Mouse (Mus musculus): ENCODE results near the gene Rftn2. TPM values are rescaled to one million over a fixed set of nuclear protein-coding genes. Genes with fewer than 3 reads are reported as not detected.
"Not testable (repeated sequence)": the region's sequence is repeated elsewhere in the genome, so short reads cannot be mapped to it uniquely, and the experiment has no call there.

The Rftn2 gene
- polyA plus RNA-seq, 1 experiment from 2014 or later = 9.2 TPM

DNA sequence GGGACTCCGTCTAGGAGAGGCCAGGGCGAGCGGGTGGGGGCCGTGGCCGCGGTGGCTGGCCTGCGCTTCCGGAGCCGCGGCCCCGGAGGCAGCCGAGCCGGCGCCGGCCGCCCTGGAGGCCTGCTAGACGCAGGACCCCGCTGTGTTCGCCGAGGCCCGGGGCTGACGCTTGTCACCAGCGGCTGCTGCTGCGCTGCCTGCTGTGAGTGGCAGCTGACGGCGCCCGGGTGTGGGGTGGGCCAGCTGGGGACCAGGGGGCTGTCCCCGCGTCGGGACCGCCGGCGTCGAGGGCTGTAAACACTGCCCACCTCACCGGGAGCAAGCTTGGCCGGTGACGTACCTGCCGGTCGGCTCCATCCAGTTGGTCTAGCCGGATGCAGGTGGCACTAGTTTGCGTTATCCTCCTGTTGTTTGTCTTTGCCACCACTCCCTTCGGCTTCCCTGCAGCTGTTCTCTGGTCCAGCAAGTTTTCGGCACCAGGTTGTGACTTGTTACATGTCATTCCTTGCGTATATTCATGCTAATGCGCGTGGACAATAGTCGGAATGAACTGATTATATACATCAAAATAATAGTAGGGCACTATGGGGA lies 95.1 kb downstream of the Rftn2 start:
- 0 out of 2 replicates have a peak, but pooled peaks cover 3% of the 10 kb centered on the region for H3K36me3 ChIP-seq (ENCODE audit: control insufficient read depth, insufficient read depth, low read length)
- peak; percentile 76 for ATAC-seq (ENCODE audit: insufficient number of reproducible peaks, insufficient read depth, low FRiP score, low read depth)
- under 1% methylated on average over 47 of the region's 47 CpGs for WGBS
- H3K9me3 ChIP-seq (ENCODE audit: control insufficient read depth, low read length) = no peaks in the 10 kb centered on the region
- H3K27me3 ChIP-seq (ENCODE audit: control insufficient read depth, insufficient read depth, low read length) = no peaks in the 10 kb centered on the region
- H3K4me1 ChIP-seq (ENCODE audit: control insufficient read depth in 2 of 2, insufficient read depth in 2 of 2, low read length in 2 of 2) = peaks cover 0 to 15% of the 10 kb centered on the region in 2 experiments; a peak in 2 of 4 replicates
- peak overlapping the region; percentile 94 to 98 for H3K27ac ChIP-seq (replicated peaks in 1 of 2; ENCODE audit: control insufficient read depth in 1 of 2, insufficient read depth in 1 of 2, low read depth in 2 of 2, low read length in 2 of 2)
- H3K4me3 ChIP-seq (ENCODE audit: control insufficient read depth in 1 of 2, insufficient read depth in 1 of 2, low read depth in 1 of 2, low read length in 2 of 2) = peak overlapping the region; percentile 87 to 96
- peak overlapping the region; percentile 78 for H3K4me2 ChIP-seq (ENCODE audit: low read length)
- H3K9ac ChIP-seq (ENCODE audit: low read length) = peak overlapping the region; percentile 99

- peak within 1 kb of the TSS; percentile 94 to 98 for H3K27ac ChIP-seq (replicated peaks in 1 of 2; ENCODE audit: control insufficient read depth in 1 of 2, insufficient read depth in 1 of 2, low read depth in 2 of 2, low read length in 2 of 2)
- peak within 1 kb of the TSS; percentile 78 for H3K4me2 ChIP-seq (ENCODE audit: low read length)
- H3K36me3 ChIP-seq (ENCODE audit: control insufficient read depth, insufficient read depth, low read length) = 0 out of 2 replicates have a peak, but pooled peaks cover 3% of the 10 kb centered on the region
- no peaks in the 10 kb centered on the region for H3K27me3 ChIP-seq (ENCODE audit: control insufficient read depth, insufficient read depth, low read length)
- peak within 1 kb of the TSS; percentile 87 to 96 for H3K4me3 ChIP-seq (ENCODE audit: control insufficient read depth in 1 of 2, insufficient read depth in 1 of 2, low read depth in 1 of 2, low read length in 2 of 2)
- under 1% methylated on average over 42 of the region's 42 CpGs for WGBS
- ATAC-seq (ENCODE audit: insufficient number of reproducible peaks, insufficient read depth, low FRiP score, low read depth) = peak; percentile 94
- peak within 1 kb of the TSS; percentile 99 for H3K9ac ChIP-seq (ENCODE audit: low read length)
- no peaks in the 10 kb centered on the region for H3K9me3 ChIP-seq (ENCODE audit: control insufficient read depth, low read length)
- peaks cover 0 to 15% of the 10 kb centered on the region in 2 experiments; a peak in 2 of 4 replicates for H3K4me1 ChIP-seq (ENCODE audit: control insufficient read depth in 2 of 2, insufficient read depth in 2 of 2, low read length in 2 of 2)
Observed at GRCm38 (mm10) chr1:55130943-55131401, 95.6 kb downstream of the Rftn2 start, which contains the start of gene Mob4. Mob4 (plus strand) TSS chr1:55131231.

GRCm38 (mm10) chr1:55130190-55130916 lies 96.2 kb downstream of the Rftn2 start:
- ATAC-seq (ENCODE audit: insufficient number of reproducible peaks, insufficient read depth, low FRiP score, low read depth) = no peak
- H3K27ac ChIP-seq (replicated peaks in 1 of 2; ENCODE audit: control insufficient read depth in 1 of 2, insufficient read depth in 1 of 2, low read depth in 2 of 2, low read length in 2 of 2) = peak overlapping the region; percentile 68 to 98
- no peaks in the 10 kb centered on the region for H3K9me3 ChIP-seq (ENCODE audit: control insufficient read depth, low read length)
- no peaks in the 10 kb centered on the region for H3K27me3 ChIP-seq (ENCODE audit: control insufficient read depth, insufficient read depth, low read length)
- H3K4me1 ChIP-seq (ENCODE audit: control insufficient read depth in 2 of 2, insufficient read depth in 2 of 2, low read length in 2 of 2) = peaks cover 0 to 15% of the 10 kb centered on the region in 2 experiments; a peak in 2 of 4 replicates
- 68% methylated on average over 10 of the region's 10 CpGs for WGBS
- H3K36me3 ChIP-seq (ENCODE audit: control insufficient read depth, insufficient read depth, low read length) = 0 out of 2 replicates have a peak, but pooled peaks cover 3% of the 10 kb centered on the region
- H3K4me2 ChIP-seq (ENCODE audit: low read length) = peak overlapping the region; percentile 78
- peak overlapping the region; percentile 99 for H3K9ac ChIP-seq (ENCODE audit: low read length)
- H3K4me3 ChIP-seq (ENCODE audit: control insufficient read depth in 1 of 2, insufficient read depth in 1 of 2, low read depth in 1 of 2, low read length in 2 of 2) = peak overlapping the region; percentile 50 to 96

DNA sequence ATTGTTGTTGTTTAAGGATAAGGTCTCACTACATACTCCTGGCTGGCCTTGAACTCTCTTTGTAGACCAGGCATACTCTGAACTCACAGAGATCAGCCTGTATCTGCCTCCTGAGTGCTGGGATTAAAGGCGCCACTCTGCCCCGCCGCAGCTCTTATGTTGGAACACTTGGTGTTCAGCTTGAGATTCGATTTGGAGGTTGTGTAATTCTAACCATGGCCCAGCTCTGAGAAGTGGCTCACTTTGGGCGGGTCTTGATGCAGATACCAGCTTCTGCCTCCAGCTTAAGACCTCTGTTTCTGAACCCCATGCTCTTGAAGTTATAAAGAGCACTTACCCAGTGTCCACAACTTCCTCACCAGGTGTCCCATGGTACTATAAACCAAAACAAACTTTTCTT lies 96.9 kb downstream of the Rftn2 start:
- Histone ChIP-seq H3K4me2 (ENCODE audit: low read length) (no peak overlapping the region), H3K27me3 (ENCODE audit: control insufficient read depth, insufficient read depth, low read length) (no peaks in the 10 kb centered on the region), H3K4me3 (ENCODE audit: control insufficient read depth in 1 of 2, insufficient read depth in 1 of 2, low read depth in 1 of 2, low read length in 2 of 2) (no peak overlapping the region), H3K27ac (replicated peaks in 1 of 2; ENCODE audit: control insufficient read depth in 1 of 2, insufficient read depth in 1 of 2, low read depth in 2 of 2, low read length in 2 of 2) (no peak overlapping the region), H3K36me3 (ENCODE audit: control insufficient read depth, insufficient read depth, low read length) (0 out of 2 replicates have a peak, but pooled peaks cover 3% of the 10 kb centered on the region), H3K9me3 (ENCODE audit: control insufficient read depth, low read length) (no peaks in the 10 kb centered on the region), H3K9ac (ENCODE audit: low read length) (no peak overlapping the region), H3K4me1 (ENCODE audit: control insufficient read depth in 2 of 2, insufficient read depth in 2 of 2, low read length in 2 of 2) (peaks cover 0 to 15% of the 10 kb centered on the region in 2 experiments; a peak in 2 of 4 replicates)
- 86% methylated on average over 5 of the region's 5 CpGs for WGBS
- ATAC-seq (ENCODE audit: insufficient number of reproducible peaks, insufficient read depth, low FRiP score, low read depth) = no peak

- not testable (repeated sequence) for H3K9me3 ChIP-seq (ENCODE audit: control insufficient read depth, low read length); H3K4me3 ChIP-seq (ENCODE audit: control insufficient read depth in 1 of 2, insufficient read depth in 1 of 2, low read depth in 1 of 2, low read length in 2 of 2); ATAC-seq (ENCODE audit: insufficient number of reproducible peaks, insufficient read depth, low FRiP score, low read depth); H3K36me3 ChIP-seq (ENCODE audit: control insufficient read depth, insufficient read depth, low read length); H3K4me2 ChIP-seq (ENCODE audit: low read length); H3K9ac ChIP-seq (ENCODE audit: low read length); H3K27ac ChIP-seq (replicated peaks in 1 of 2; ENCODE audit: control insufficient read depth in 1 of 2, insufficient read depth in 1 of 2, low read depth in 2 of 2, low read length in 2 of 2); H3K27me3 ChIP-seq (ENCODE audit: control insufficient read depth, insufficient read depth, low read length); H3K4me1 ChIP-seq (ENCODE audit: control insufficient read depth in 2 of 2, insufficient read depth in 2 of 2, low read length in 2 of 2)
- 86% methylated on average over 2 of the region's 2 CpGs for whole genome bisulfite sequencing
Observed at GRCm38 (mm10) chr1:55124136-55124535, 102.4 kb downstream of the Rftn2 start.

- H3K36me3 ChIP-seq (ENCODE audit: control insufficient read depth, insufficient read depth, low read length) = no peaks in the 10 kb centered on the region
- ATAC-seq (ENCODE audit: insufficient number of reproducible peaks, insufficient read depth, low FRiP score, low read depth) = no peak
- no peaks in the 10 kb centered on the region for H3K4me1 ChIP-seq (ENCODE audit: control insufficient read depth in 2 of 2, insufficient read depth in 2 of 2, low read length in 2 of 2)
- no peak overlapping the region for H3K27ac ChIP-seq (replicated peaks in 1 of 2; ENCODE audit: control insufficient read depth in 1 of 2, insufficient read depth in 1 of 2, low read depth in 2 of 2, low read length in 2 of 2)
- peaks cover 5% of the 10 kb centered on the region; the same call in 1 of the 2 replicates for H3K9me3 ChIP-seq (ENCODE audit: control insufficient read depth, low read length)
- no peaks in the 10 kb centered on the region for H3K27me3 ChIP-seq (ENCODE audit: control insufficient read depth, insufficient read depth, low read length)
- 86% methylated on average over 2 of the region's 2 CpGs for WGBS
- H3K4me3 ChIP-seq (ENCODE audit: control insufficient read depth in 1 of 2, insufficient read depth in 1 of 2, low read depth in 1 of 2, low read length in 2 of 2) = no peak overlapping the region
- no peak overlapping the region for H3K4me2 ChIP-seq (ENCODE audit: low read length)
- H3K9ac ChIP-seq (ENCODE audit: low read length) = no peak overlapping the region
Observed at GRCm38 (mm10) chr1:55123561-55123960, 103.0 kb downstream of the Rftn2 start.

DNA sequence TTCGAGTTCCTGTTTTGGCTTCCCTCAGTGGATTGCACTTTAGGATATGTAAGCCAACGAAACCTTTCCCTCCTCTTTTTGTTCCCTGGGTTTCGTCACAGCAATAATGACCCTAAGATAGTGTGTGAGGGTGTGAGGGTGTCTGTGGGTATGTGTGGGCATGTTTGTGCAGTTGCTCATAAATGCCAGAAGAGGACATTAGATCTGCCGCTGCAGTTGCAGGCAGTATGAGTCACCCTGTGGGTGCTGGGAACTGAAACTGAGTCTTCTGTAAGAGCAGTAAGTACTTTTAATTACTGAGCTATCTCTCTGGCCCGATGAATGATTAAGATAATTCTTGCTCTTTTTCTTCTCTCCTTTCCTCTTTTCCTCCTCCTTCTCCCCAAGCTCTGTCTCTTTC lies 103.5 kb downstream of the Rftn2 start:
- ATAC-seq (ENCODE audit: insufficient number of reproducible peaks, insufficient read depth, low FRiP score, low read depth) = no peak
- Histone ChIP-seq H3K9me3 (ENCODE audit: control insufficient read depth, low read length) (peaks cover 5% of the 10 kb centered on the region; the same call in 1 of the 2 replicates), H3K4me3 (ENCODE audit: control insufficient read depth in 1 of 2, insufficient read depth in 1 of 2, low read depth in 1 of 2, low read length in 2 of 2) (no peak overlapping the region), H3K36me3 (ENCODE audit: control insufficient read depth, insufficient read depth, low read length) (no peaks in the 10 kb centered on the region), H3K9ac (ENCODE audit: low read length) (no peak overlapping the region), H3K4me1 (ENCODE audit: control insufficient read depth in 2 of 2, insufficient read depth in 2 of 2, low read length in 2 of 2) (no peaks in the 10 kb centered on the region), H3K4me2 (ENCODE audit: low read length) (no peak overlapping the region), H3K27ac (replicated peaks in 1 of 2; ENCODE audit: control insufficient read depth in 1 of 2, insufficient read depth in 1 of 2, low read depth in 2 of 2, low read length in 2 of 2) (no peak overlapping the region), H3K27me3 (ENCODE audit: control insufficient read depth, insufficient read depth, low read length) (no peaks in the 10 kb centered on the region)
- 83% methylated on average over 5 of the region's 5 CpGs for WGBS
